Mouse (Mus musculus): ENCODE results near the gene Rita1.

The Rita1 gene

DNA sequence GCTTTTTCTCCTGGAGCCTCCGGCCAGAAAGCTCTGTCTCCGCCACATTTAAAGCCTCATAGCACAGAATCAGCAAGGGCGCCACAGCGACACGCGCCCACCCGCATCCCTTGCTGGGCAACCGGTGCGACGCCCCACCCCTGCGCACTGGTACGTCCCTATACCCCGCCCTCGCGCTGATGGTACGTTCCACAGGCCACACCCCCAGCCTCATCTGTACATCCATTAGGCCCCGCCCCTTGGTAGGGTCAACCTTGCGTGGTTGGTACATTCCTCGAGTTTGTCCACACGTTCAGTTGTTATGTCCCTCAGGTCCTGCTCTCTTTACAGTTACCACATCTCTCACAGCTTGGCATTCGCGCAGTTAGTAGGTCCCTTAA, at the start of gene Rita1, which contains the start of gene Ddx54:
Rita1 (minus strand) TSS at position 148 of the 380 bp plus-strand sequence.
Ddx54 (plus strand) TSS at position 298 of the 380 bp plus-strand sequence.
- no peak for DNase-seq (ENCODE audit: low read depth, low spot score)

DNA sequence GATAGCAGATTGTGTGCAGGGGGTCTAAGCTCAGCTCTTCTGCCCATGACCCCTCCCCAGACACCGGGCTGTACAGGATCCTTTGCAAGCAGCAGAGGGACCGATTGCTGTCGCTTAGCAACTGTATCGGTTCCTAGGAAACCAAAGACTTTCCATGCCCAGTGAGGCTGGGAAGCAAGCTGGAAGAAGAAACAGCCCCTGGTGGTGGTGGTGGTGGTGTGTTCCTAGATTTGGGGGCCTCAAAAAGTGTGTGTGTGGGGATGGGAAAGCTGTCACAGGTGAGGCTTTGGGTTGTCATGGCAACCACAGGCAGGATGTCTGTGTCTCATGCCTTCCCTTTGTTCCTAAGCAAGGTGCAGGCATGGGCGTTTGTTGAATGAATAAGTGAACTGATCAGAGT, 48.4 kb upstream of the Rita1 start:
- no peak for DNase-seq (ENCODE audit: low read depth, low spot score)

DNA sequence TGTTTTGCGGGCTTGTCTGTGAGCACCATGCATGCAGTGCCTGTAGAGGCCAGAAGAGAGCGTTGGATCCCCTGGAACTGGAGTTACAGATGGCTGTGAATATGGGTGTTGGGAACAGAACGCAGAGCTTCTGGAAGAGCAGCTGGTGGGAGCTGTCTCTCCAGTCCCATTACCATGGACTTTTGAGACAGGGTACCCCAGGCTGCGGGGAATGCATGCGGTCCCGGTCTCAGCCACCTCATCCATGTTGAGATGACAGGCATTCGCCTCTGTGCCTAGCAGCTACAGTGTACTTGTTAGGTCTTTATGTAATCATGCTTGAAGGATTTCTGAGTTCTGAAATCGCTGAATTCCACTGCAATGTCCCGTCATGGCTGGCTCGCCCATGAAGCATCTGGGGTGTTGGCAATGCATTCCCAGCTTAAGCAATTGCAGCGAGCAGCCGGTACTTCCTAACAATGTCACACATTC, 43.9 kb upstream of the Rita1 start:
- DNase-seq (ENCODE audit: low read depth, low spot score) = no peak

DNA sequence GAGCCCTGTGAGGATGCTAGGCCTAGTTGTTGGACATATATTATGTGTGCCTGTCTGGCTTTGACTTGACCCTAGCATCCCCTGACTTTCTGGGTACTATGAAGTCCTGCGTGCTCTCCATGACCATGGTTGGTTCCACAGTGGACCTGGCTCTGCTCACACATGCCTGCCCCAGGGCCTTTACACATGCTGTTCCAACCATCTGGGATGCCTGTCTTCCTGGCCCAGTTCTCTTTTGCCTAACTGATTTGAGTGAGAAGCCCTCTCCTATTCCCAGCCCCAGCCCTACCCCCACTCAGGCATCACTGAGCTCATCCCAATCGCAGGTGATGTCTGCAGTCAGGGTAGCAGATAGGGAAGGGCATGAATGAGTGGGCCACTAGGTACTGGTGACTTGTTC, 41.5 kb upstream of the Rita1 start:
- no peak for DNase-seq (ENCODE audit: low read depth, low spot score)

DNA sequence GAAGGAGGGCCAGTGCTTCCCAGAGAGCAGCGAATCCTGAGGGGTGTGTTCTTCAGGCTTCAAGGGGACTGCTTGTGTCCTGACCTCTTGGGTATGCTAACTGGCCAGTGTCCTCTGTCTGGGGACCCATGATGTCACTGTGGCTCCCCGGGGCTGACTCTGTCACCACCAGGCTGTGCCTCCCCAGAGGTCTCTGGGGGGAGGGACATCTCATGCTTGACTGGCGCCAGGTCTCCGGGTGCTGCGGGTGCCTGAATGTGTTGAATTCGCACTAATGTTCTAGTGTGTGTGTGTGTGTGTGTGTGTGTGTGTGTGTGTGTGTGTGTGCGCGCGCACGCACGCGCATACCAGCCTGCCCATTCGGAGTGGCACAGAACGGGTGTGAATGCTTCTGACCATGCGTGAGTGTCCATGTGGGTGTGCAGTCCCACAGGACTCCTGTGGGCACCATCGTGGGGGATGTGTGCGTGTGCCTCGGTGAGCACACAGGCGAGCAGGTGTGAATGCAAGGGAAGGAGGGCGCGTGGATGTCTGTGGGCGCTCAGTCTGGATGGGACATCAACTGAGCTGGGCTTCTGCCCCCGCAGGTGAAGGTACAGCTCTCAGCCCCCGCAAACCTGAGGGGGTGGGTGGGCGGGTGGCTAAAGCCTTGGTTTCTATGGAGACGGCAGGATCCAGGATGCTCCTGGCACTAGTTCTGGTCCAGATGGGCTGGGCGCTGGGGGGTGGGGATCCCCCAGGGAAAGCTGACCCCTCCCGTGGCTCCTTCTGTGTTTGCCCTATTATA, 40.7 kb upstream of the Rita1 start:
- DNase-seq (ENCODE audit: low read depth, low spot score) = no peak

DNA sequence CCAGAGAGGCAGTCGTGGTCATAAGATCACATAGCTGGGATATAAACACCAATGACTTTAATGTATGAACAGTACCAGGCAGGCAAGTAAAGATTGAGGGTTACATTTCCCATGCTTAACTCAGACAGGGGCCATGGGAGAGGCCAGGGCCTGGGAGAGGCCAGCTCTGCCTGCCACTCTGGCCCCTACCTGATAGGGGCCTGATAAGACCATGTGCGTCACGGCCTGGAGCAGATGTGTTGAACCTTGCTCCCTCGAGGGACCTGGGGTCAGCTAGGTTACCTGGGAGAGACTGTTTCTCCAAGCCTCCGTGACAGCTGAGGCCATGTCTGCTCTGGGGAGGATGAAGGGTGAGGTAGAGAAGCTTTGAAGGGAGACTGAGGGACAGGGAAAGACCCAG, 38.8 kb upstream of the Rita1 start:
- no peak for DNase-seq (ENCODE audit: low read depth, low spot score)

DNA sequence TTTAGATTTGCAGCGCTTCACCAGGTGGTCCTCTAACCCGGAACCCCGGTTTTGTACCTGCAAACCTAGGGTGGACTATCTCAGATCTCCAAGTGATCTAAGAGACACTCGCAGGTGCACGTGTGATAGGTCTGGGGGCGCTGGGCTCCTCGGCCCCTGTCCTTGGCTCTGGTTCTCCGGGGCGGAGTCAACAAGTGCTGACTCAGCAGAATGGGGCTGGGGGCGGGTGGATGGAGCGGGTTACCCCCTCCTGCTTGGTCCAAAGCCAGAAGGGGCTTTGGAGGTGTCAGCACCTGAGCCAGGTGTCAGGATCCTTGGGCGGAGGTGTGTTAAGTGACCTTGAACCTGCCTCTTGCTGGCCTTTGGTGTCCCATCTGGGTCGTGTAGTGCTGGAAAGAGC, 37.5 kb upstream of the Rita1 start:
- DNase-seq (ENCODE audit: low read depth, low spot score) = no peak

DNA sequence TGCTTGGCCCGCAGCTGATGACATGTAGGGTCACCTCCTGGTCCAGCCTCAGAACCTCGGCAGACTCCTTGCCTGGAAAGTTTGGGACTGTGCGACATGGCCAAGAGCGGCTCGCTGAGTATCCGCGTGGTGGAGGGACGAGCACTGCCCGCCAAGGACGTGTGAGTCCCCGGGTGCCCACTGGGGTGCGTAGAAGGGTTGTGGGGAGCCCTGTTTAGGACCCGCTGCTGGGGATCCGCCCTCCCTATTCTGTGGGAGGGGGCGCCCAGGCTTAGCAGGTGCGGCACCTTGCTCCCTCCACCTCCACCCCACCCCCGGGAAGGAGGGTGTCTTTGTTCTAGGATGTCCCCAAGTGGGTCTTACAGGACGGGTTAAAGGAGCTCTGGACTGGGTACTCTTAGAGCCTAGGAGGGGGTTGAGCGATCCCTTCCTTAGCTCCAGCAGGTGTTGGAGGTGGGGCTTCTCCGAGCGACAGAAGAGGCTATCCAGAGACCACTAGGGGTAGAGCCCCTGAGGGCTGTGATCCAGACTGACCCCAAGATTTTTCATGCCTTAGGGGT, 37.1 kb upstream of the Rita1 start:
- DNase-seq (ENCODE audit: low read depth, low spot score) = no peak

DNA sequence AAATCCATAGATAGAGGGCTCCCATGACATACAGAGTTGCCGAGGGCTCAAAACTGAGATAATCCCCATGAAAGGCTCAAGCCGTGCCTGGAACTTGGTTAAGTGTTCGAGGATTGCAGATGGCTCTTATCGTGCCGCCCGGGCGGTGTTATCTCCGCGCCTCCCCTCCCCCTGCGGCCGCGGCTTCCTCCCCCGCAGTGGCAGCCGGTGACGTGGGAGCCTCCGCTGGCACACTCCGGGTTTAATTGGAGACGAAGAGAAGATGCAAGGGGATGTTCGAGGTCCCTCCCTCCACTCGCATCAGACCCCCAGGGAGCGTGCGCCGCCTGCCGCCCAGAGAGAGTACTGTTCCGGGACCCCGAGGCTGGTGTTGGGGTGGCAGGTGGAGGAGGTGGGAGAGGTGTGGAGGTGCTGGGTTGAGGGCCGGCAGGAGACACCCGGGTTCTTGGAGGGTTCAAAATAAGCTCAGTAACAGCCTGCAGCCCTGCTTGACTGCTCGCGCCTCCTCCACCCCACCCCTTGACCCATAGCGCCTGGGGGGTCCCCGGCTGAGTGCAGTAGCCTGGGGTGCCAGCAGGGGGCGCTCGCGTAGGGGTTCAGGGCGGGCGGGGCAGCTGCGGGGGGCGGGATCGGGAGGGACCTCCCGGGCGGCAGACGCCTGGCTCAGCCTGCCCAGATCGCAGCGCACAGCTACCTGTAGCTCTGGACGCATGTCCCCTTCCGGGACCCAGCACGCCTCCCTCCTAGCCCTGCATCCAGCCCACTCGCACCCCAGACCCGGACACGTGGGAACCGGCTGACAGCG, 36.4 kb upstream of the Rita1 start, which contains the start of gene Rasal1:
Rasal1 (plus strand) TSS at position 244 of the 805 bp plus-strand sequence.
- no peak for DNase-seq (ENCODE audit: low read depth, low spot score)

DNA sequence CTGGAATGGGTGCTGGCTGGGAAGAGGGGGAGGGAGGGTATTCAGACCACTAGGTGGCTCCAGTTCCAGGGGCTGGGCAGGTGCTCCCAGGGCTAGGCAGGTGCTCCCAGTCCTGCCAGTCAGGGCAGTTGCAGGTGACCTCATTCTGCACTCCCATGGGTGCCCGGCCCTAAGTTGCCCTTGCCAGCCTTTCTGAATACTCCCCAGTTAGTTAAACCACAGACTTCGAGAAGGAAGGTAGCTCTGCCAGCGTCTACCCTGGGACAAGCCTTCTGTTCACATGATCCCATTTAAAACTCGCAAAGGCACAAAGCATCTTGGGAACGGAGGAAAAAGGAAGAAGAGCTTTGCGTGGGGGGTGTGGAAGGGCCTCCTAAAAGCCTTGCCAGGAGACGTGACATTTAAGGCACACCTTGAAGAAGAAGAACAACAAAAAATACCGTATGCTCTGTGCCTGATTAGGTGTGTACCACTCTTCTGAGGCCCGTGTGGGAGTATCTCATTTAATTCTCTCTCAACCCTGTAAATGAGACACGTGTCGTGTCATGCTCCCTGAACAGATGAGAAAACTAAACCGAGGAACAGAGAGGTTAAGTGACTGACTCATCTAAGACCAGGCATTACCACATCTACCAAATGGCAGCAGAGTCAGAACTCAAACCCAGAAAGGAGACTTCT, 35.6 kb upstream of the Rita1 start:
- no peak for DNase-seq (ENCODE audit: low read depth, low spot score)

DNA sequence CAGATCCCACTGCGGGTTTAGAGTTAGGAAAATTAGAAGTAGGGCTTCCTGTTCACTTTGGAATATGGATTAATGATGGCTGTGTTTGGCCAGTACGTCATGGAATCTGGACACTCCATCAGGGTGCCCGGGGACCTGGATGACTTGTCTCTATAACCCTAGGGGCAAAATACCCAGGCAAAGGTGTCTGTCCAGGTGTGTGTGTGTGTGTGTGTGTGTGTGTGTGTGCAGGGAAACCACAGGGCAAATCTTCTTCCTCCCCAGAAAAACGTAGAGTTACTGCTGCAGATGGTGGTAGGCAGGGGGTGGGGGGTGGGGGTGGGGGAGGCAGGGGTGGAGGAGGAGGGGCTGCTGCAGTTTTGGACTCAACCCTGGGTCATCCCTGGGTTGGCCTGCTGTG, 35.0 kb upstream of the Rita1 start:
- no peak for DNase-seq (ENCODE audit: low read depth, low spot score)

DNA sequence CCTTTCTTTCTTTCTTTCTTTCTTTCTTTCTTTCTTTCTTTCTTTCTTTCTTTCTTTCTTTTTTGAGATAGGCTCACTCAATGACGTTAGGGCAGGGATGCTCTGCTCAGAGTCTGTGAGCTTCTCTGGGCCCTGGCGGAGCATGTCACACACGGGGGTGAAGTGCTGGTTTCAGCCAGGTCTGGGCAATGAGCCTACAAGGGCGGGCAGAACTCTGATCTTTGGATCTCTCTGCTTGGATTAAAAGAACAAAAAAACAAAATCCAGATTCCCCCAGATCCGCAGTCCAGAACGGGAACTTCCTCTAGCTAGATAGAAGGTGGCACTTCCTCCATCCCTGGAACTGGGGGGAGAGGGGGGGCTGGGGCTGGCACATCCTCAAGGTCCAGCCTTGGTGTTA, 33.5 kb upstream of the Rita1 start:
- no peak for DNase-seq (ENCODE audit: low read depth, low spot score)

DNA sequence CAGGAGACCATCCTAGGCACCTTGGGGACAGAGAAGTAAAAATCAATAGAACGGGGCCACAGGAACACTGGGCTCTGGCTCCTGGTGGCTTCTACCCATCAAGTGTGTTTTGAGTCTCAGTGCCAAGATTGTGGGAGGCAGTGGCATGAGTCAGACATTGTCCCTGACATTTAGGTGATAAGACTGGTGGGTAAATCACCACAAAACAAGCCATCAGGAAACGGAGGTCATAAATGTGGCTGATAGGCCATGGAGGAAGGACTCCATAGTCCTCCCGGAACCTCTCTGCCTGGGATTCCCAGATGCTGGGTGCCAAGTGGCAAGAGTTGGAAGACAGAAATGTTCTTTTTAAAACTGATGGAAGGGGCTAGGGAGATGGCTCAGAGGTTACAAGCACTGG, 31.8 kb upstream of the Rita1 start:
- DNase-seq (ENCODE audit: low read depth, low spot score) = no peak

DNA sequence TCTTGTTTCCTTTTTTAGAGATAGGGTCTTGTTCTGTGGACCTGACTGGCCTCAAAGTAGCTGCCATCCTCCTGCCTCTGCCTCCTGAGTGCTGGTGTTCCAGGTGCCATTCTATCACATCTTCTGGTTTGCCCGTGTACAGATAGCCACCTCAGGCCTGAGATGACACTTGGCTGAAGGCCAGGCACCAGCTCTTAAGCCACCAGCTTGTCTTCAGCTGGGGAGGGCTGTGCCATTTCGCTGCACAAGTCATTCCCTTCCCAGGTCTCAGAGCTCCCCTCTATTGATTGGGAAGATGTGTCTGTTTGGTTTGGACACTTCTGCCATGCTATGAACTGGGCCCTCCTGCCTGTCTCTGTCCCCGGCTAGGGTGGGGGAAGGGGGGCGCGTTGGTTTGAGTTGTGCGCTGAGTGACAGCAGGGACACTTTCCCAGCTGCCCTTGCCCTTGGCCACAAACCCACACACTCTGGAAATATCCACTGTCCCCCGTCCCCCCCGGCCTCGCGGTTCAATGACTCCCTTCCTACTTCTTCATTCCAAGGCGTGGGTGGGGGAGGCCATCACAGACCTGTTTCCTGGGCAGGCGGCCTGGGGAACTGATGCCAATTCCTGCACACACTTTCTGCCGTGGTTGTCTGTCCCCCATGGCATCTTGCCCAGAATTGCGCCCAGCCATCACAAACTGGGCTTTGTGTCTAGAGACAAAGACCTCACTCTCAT, 31.1 kb upstream of the Rita1 start:
- DNase-seq (ENCODE audit: low read depth, low spot score) = no peak

DNA sequence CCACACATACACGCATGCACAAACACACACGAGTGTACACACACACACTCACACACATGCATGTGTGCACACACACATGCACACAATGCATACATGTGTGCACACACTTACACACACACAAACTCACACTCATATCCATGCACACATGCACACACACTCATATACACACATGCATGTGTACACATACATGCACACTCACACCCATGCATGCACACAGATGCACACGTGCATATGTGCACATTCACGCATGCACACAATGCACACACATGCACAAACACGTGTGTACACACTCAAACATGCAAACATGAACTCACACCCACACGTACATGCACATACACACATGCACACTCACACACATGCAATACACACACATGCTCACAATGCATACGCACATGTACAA, 27.7 kb upstream of the Rita1 start:
- DNase-seq (ENCODE audit: low read depth, low spot score) = no peak

DNA sequence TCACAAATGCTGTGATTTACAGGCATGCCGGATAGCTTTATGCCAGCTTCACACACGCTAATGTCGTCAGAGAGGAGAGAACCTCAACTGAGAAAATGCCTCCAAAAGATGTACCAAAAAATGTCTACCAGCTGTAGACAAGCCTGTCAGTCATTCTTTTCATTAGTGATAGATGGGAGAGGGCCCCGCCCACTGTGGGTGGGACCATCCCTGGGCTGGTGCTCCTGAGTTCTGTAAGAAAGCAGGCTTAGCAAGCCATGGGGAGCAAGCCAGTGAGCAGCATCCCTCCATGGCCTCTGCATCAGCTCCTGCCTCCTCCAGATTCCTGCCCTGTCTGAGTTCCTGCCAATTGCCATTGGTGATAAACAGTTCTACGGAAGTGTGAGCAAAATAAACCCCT, 23.2 kb upstream of the Rita1 start:
- no peak for DNase-seq (ENCODE audit: low read depth, low spot score)

DNA sequence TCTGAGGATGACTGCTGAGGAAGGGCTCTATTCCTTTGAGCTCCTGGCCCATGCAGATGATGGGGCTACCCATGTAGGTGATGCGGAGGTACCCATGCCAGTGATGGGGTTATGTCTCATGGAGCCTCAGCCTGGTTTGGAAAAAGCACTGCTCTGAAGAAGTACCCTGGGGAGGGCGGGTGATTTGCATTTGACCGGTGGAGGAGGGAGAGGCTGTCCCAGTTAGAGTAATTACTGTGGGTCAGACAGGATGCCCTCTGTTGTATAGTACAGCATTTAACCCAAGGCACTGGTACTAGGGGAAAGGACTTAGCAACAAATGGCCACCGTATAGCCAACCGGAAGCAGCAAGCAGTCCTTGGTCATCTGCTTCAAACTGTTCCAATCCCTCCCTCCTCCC, 22.5 kb upstream of the Rita1 start:
- no peak for DNase-seq (ENCODE audit: low read depth, low spot score)

DNA sequence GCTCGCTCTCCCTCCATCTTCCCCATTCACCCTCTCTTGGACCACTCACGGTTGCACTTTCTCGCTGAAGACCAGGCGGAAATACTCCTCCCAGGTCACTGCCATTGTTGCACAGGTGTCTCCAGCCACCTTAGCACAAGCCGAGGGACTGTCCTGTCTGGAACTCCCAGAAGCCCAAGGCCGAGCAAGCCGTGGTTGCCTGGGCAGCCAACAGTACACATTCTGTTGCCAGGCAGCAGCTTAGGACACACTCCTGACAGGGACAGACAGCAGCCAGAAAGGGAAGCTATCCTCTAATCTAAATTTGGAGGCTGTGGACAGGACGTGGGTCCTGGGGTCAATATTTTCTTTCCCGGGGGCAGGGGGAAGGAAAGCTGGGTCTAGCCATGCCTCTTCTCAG, 21.7 kb upstream of the Rita1 start, which contains the start of gene Cfap73:
Cfap73 (minus strand) TSS at position 105 of the 400 bp plus-strand sequence.
- no peak for DNase-seq (ENCODE audit: low read depth, low spot score)

DNA sequence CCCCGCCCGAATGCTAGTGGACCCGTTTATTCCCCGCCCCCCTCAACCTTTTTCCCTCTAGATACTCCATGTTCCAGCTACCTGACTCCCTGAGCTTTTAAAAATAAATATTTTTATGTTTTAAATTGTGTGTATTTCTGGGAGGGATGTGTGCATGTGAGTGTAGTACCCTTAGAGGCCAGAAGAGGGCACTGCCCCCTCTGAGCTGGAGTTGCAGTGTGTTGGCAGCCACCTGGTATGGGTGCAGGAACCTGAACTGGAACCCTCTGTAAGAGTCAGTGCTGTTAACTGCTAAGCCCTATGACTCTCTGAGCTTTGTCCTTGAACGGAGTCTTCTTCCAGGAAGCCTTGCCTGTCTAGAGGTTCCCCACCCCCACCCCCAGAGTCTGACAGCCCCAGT, 19.5 kb upstream of the Rita1 start:
- no peak for DNase-seq (ENCODE audit: low read depth, low spot score)

DNA sequence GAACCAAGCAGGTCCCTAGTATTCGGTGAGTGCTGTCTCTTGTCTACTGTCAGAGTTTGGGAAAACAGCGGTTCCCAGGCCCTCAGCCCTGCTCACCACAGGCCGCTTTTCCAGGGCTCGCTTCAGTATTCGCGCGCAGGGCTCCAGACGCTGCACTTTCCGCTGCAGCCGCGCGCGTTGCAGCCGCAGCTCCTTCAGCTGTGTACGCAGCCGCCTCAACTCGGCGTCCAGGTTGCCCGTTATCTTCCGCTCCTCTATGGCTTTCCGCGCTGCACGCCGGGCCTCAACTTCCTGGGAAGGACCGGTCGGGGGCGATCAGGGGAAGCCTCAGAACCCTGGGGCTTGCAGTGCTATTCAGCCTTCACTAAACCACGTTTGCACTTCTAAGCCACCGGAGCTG, 18.7 kb upstream of the Rita1 start:
- no peak for DNase-seq (ENCODE audit: low read depth, low spot score)

DNA sequence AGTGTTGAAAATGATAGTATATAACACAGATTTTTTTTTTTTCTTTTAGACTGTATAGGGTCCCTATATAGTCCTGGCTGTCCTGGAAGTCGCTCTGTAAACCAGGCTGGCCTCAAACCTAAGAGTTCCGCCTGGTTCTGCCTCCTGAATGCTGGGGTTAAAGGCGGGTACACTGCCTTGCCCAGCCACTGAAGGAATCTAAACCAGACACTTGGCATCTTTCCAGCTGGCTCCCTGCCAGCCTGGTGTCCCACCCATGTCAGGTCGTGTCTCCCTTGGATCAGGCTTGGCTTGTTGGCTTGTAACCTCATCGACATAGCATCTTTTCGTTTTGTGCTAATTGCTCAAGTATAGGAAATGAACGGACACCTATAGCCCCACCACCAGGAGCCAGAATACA, 16.2 kb upstream of the Rita1 start:
- DNase-seq (ENCODE audit: low read depth, low spot score) = no peak

Measured in c-Kit-negative CD71-positive TER-119-positive erythroid progenitor cells, embryonic 14.5 days (primary cell).